Mouse (Mus musculus): ENCODE measurements around the gene Dbn1.
A peak's percentile ranks its signal among the peaks of the same experiment; 100 is the strongest.
"Not testable (repeated sequence)": the region's sequence is repeated elsewhere in the genome, so short reads cannot be mapped to it uniquely, and the experiment has no call there.

The Dbn1 gene

GRCm38 (mm10) chr13:55450511-55450980 is 37.4 kb downstream of the Dbn1 start:
- DNase-seq (ENCODE audit: low spot score) = no peak

GRCm38 (mm10) chr13:55449679-55450441 is 38.1 kb downstream of the Dbn1 start:
- no peak for DNase-seq (ENCODE audit: low spot score)

GRCm38 (mm10) chr13:55449205-55449604 is 38.7 kb downstream of the Dbn1 start:
- DNase-seq (ENCODE audit: low spot score) = no peak

- DNase-seq (ENCODE audit: low spot score) = no peak
These were observed 39.8 kb downstream of the Dbn1 start for GRCm38 (mm10) chr13:55448131-55448530.

GRCm38 (mm10) chr13:55447543-55447943 is 40.4 kb downstream of the Dbn1 start:
- DNase-seq (ENCODE audit: low spot score) = no peak

GRCm38 (mm10) chr13:55446483-55447105 is 41.3 kb downstream of the Dbn1 start:
- peak; percentile 79 for DNase-seq (ENCODE audit: low spot score)

- DNase-seq (ENCODE audit: low spot score) = peak; percentile 49
These were observed 42.4 kb downstream of the Dbn1 start for GRCm38 (mm10) chr13:55445361-55446091.

GRCm38 (mm10) chr13:55444937-55445315 is 43.0 kb downstream of the Dbn1 start, which contains the start of gene Grk6:
Grk6 (plus strand) TSS chr13:55445072.
- peak; percentile 99 for DNase-seq (ENCODE audit: low spot score)

GRCm38 (mm10) chr13:55444286-55444936 is 43.5 kb downstream of the Dbn1 start:
- DNase-seq (ENCODE audit: low spot score) = no peak

GRCm38 (mm10) chr13:55443799-55444285 is 44.1 kb downstream of the Dbn1 start:
- DNase-seq (ENCODE audit: low spot score) = no peak

GRCm38 (mm10) chr13:55437111-55437629 is 50.7 kb downstream of the Dbn1 start:
- DNase-seq (ENCODE audit: low spot score) = not testable (repeated sequence)

GRCm38 (mm10) chr13:55431889-55432685 is 55.8 kb downstream of the Dbn1 start:
- no peak for DNase-seq (ENCODE audit: low spot score)

GRCm38 (mm10) chr13:55430566-55430965 is 57.3 kb downstream of the Dbn1 start:
- no peak for DNase-seq (ENCODE audit: low spot score)

GRCm38 (mm10) chr13:55429226-55429888 is 58.6 kb downstream of the Dbn1 start:
- no peak for DNase-seq (ENCODE audit: low spot score)

- no peak for DNase-seq (ENCODE audit: low spot score)
These were observed 61.3 kb downstream of the Dbn1 start, which contains the start of gene F12 for GRCm38 (mm10) chr13:55426613-55427012. F12 (minus strand) TSS chr13:55426793.
